19 mouse cellular contexts compared by ENCODE assay signal in genomic region chr8:57334714-57335113, GRCm38 (mm10). TPM values are rescaled to one million over a fixed set of nuclear protein-coding genes. Genes with fewer than 3 reads are reported as not detected.
DNase-seq lines count a peak whose midpoint lies in the region; ATAC-seq and TF ChIP-seq lines count a peak whose summit lies in the region.
"Had no signal": no experiment of that assay in that cellular context is flagged by ENCODE, and none has a peak within 500 bp of the region (broad histone marks: within the 10 kb centered on the region; RNA-seq: fewer than 3 reads in every experiment).

No protein-coding gene starts in this region.

- no peak overlapping the region for H3K4me2 ChIP-seq in midbrain, embryonic 11.5 days
- no peak overlapping the region for H3K4me2 ChIP-seq in midbrain, embryonic 14.5 days (ENCODE audit: low read length)
- H3K4me2 ChIP-seq in intestine, postnatal 0 days (replicated peaks; ENCODE audit: low read depth): peak overlapping the region; percentile 52; the same call in 1 of the 2 replicates
- peak overlapping the region; percentile 58; the same call in 1 of the 2 replicates for H3K4me2 ChIP-seq in stomach, postnatal 0 days (replicated peaks; ENCODE audit: low read depth)
- H3K4me2 ChIP-seq: liver, embryonic 15.5 days had no signal

- peak; percentile 66 for DNase-seq in heart, embryonic 10.5 days (ENCODE audit: low spot score)
- no peak for DNase-seq in heart, postnatal 14 days
- DNase-seq in midbrain, embryonic 11.5 days (ENCODE audit: low spot score, missing footprints): peak; percentile 94
- DNase-seq in midbrain, embryonic 14.5 days: no peak
- no peak for DNase-seq in stomach, postnatal 0 days (ENCODE audit: low spot score)
- DNase-seq in layer of hippocampus, postnatal 25 days (ENCODE audit: extremely low spot score in 1 of 2, low spot score in 1 of 2): no peak
- no peak for DNase-seq in left cerebral cortex, adult 18-20 months (ENCODE audit: low spot score in 2 of 2)
- DNase-seq: adrenal gland, adult 8-10 months; B cell, adult 2 months; gastrocnemius, adult 2 months; kidney, adult 11 months; kidney, postnatal 14 days; spleen, adult 18-20 months had no signal

- TF ChIP-seq EP300 in stomach, postnatal 0 days (optimal IDR thresholded peaks at IDR 0.05): no peak

- 1% methylated on average over 5 of the region's 5 CpGs for WGBS in heart, embryonic 10.5 days
- 2% methylated on average over 5 of the region's 5 CpGs for WGBS in midbrain, embryonic 11.5 days
- WGBS in midbrain, embryonic 14.5 days: 2% methylated on average over 5 of the region's 5 CpGs
- 14% methylated on average over 5 of the region's 5 CpGs for WGBS in intestine, postnatal 0 days
- 29% methylated on average over 5 of the region's 5 CpGs for WGBS in stomach, postnatal 0 days

- H3K9ac ChIP-seq in midbrain, embryonic 11.5 days (ENCODE audit: low read length): no peak overlapping the region
- H3K9ac ChIP-seq in midbrain, embryonic 14.5 days (replicated peaks; ENCODE audit: low read length): no peak overlapping the region
- H3K9ac ChIP-seq in intestine, postnatal 0 days (ENCODE audit: low read depth, low read length): no peak overlapping the region
- H3K9ac ChIP-seq in stomach, postnatal 0 days (ENCODE audit: low read length): no peak overlapping the region
- H3K9ac ChIP-seq: liver, embryonic 15.5 days had no signal

- H3K27ac ChIP-seq in heart, embryonic 10.5 days: peak overlapping the region; percentile 99
- no peak overlapping the region for H3K27ac ChIP-seq in midbrain, embryonic 11.5 days (ENCODE audit: low read depth, low read length)
- H3K27ac ChIP-seq in midbrain, embryonic 14.5 days (replicated peaks; ENCODE audit: low read depth, low read length): no peak overlapping the region
- no peak overlapping the region for H3K27ac ChIP-seq in intestine, postnatal 0 days (ENCODE audit: low read depth, low read length)
- no peak overlapping the region for H3K27ac ChIP-seq in stomach, postnatal 0 days (replicated peaks)
- H3K27ac ChIP-seq: gastrocnemius, adult 2 months; liver, embryonic 15.5 days; macrophage had no signal

- TF ChIP-seq CTCF in intestine, postnatal 0 days (IDR thresholded peaks at IDR 0.05; ENCODE audit: low read depth): no peak
- TF ChIP-seq CTCF in stomach, postnatal 0 days (IDR thresholded peaks at IDR 0.05; ENCODE audit: low read depth): no peak

- peaks cover 23% of the 10 kb centered on the region; the same call in 1 of the 2 replicates for H3K27me3 ChIP-seq in heart, embryonic 10.5 days (ENCODE audit: insufficient read depth, poor library complexity, severe bottlenecking)
- H3K27me3 ChIP-seq in midbrain, embryonic 11.5 days (ENCODE audit: control insufficient read depth, insufficient read depth, low read length): peaks cover 99% of the 10 kb centered on the region
- peaks cover 97% of the 10 kb centered on the region for H3K27me3 ChIP-seq in midbrain, embryonic 14.5 days (ENCODE audit: control insufficient read depth, insufficient read depth, low read length)
- peaks cover 84% of the 10 kb centered on the region for H3K27me3 ChIP-seq in intestine, postnatal 0 days (replicated peaks; ENCODE audit: control insufficient read depth, insufficient read depth, low read length)
- H3K27me3 ChIP-seq in stomach, postnatal 0 days (ENCODE audit: control insufficient read depth, insufficient read depth, low read length): peaks cover 20% of the 10 kb centered on the region; the same call in 1 of the 2 replicates

- peaks cover 15% of the 10 kb centered on the region for H3K4me1 ChIP-seq in heart, embryonic 10.5 days
- 0 out of 2 replicates have a peak, but pooled peaks cover 4% of the 10 kb centered on the region for H3K4me1 ChIP-seq in midbrain, embryonic 11.5 days (ENCODE audit: control insufficient read depth, insufficient read depth, low read length)
- H3K4me1 ChIP-seq in midbrain, embryonic 14.5 days (ENCODE audit: control insufficient read depth, insufficient read depth, low read length): no peaks in the 10 kb centered on the region
- no peaks in the 10 kb centered on the region for H3K4me1 ChIP-seq in intestine, postnatal 0 days (replicated peaks; ENCODE audit: control insufficient read depth, insufficient read depth, low read length)
- H3K4me1 ChIP-seq in stomach, postnatal 0 days (replicated peaks; ENCODE audit: control insufficient read depth, insufficient read depth): no peaks in the 10 kb centered on the region
- H3K4me1 ChIP-seq: liver, embryonic 15.5 days had no signal

- no peaks in the 10 kb centered on the region for H3K9me3 ChIP-seq in heart, embryonic 10.5 days
- H3K9me3 ChIP-seq in midbrain, embryonic 11.5 days (ENCODE audit: control insufficient read depth, low read length): no peaks in the 10 kb centered on the region
- H3K9me3 ChIP-seq in midbrain, embryonic 14.5 days (ENCODE audit: control insufficient read depth, low read length): no peaks in the 10 kb centered on the region
- no peaks in the 10 kb centered on the region for H3K9me3 ChIP-seq in intestine, postnatal 0 days (ENCODE audit: control insufficient read depth)
- no peaks in the 10 kb centered on the region for H3K9me3 ChIP-seq in stomach, postnatal 0 days (ENCODE audit: control insufficient read depth, low read length)
- H3K9me3 ChIP-seq: liver, embryonic 15.5 days had no signal

- no peaks in the 10 kb centered on the region for H3K36me3 ChIP-seq in heart, embryonic 10.5 days
- no peaks in the 10 kb centered on the region for H3K36me3 ChIP-seq in midbrain, embryonic 11.5 days (ENCODE audit: control insufficient read depth, insufficient read depth, low read length)
- no peaks in the 10 kb centered on the region for H3K36me3 ChIP-seq in midbrain, embryonic 14.5 days (ENCODE audit: control insufficient read depth, insufficient read depth, low read length)
- no peaks in the 10 kb centered on the region for H3K36me3 ChIP-seq in intestine, postnatal 0 days (ENCODE audit: control insufficient read depth, insufficient read depth)
- H3K36me3 ChIP-seq in stomach, postnatal 0 days (ENCODE audit: control insufficient read depth, insufficient read depth, low read length): no peaks in the 10 kb centered on the region
- H3K36me3 ChIP-seq: liver, embryonic 15.5 days had no signal

- peak overlapping the region; percentile 67 for H3K4me3 ChIP-seq in heart, embryonic 10.5 days
- no peak overlapping the region for H3K4me3 ChIP-seq in midbrain, embryonic 11.5 days (ENCODE audit: low read depth, low read length)
- no peak overlapping the region for H3K4me3 ChIP-seq in midbrain, embryonic 14.5 days (replicated peaks; ENCODE audit: low read depth, low read length)
- H3K4me3 ChIP-seq in intestine, postnatal 0 days (ENCODE audit: low read depth, low read length): 0 out of 2 replicates have a peak overlapping the region, but pooled peaks have one; percentile 35
- peak overlapping the region; percentile 35 for H3K4me3 ChIP-seq in stomach, postnatal 0 days (ENCODE audit: low read depth, low read length)
- H3K4me3 ChIP-seq: liver, embryonic 15.5 days had no signal

- intact Hi-C loops in heart, postnatal 14 days (cut with DNase I): loop anchor here (5.0 kb wide), 1 partner anchor 652 kb away; no protein-coding TSS in a partner anchor

- no peak for ATAC-seq in midbrain, embryonic 11.5 days (ENCODE audit: low FRiP score)
- no peak for ATAC-seq in midbrain, embryonic 14.5 days (ENCODE audit: low FRiP score, low TSS enrichment)
- ATAC-seq in intestine, postnatal 0 days: no peak
- ATAC-seq in stomach, postnatal 0 days (ENCODE audit: low FRiP score, low TSS enrichment): no peak

RNA-seq across cellular contexts. Expression of gene Hand2, which starts 13.9 kb away (rescaled TPM):
- polyA plus RNA-seq in heart, embryonic 10.5 days (2016; fragmentation: Nextera tagmentation; extraction: Ambion mirVana): 10.3 and 16.7 TPM in 2 replicates
- total RNA-seq in heart, postnatal 14 days (2021): 10 to 100 TPM; 74.2 to 78.6 TPM
- not detected in 2 replicates for polyA plus RNA-seq in midbrain, embryonic 11.5 days (2014; fragmentation: Nextera tagmentation; extraction: Ambion mirVana)
- not detected in 2 replicates for polyA plus RNA-seq in midbrain, embryonic 14.5 days (2014; fragmentation: Nextera tagmentation; extraction: Ambion mirVana)
- 3.5 and 3.9 TPM in 2 replicates for polyA plus RNA-seq in intestine, postnatal 0 days (2015; fragmentation: Nextera tagmentation; extraction: Ambion mirVana)
- 6.8 and 7.7 TPM in 2 replicates for polyA plus RNA-seq in stomach, postnatal 0 days (2015; fragmentation: Nextera tagmentation; extraction: Ambion mirVana)
- not detected for total RNA-seq in layer of hippocampus, postnatal 25 days (2021)
- not detected for total RNA-seq in left cerebral cortex, adult 18-20 months (2021)
- total RNA-seq: hematopoietic stem cell, adult 5-6 weeks had no signal
- polyA plus RNA-seq: forebrain, embryonic 14.5 days; macrophage; neural tube, embryonic 14.5 days had no signal

Comparison
In these comparisons a context has a peak if more than half of its experiments do, and no peak if none do; other contexts are left out.
1. DNase-seq: peak in heart, embryonic 10.5 days (single experiment) and midbrain, embryonic 11.5 days (single experiment); none in heart, postnatal 14 days (0 of 2), midbrain, embryonic 14.5 days (single experiment), stomach, postnatal 0 days (single experiment), layer of hippocampus, postnatal 25 days (0 of 2) and left cerebral cortex, adult 18-20 months (0 of 2).
2. H3K4me3 ChIP-seq: peak in heart, embryonic 10.5 days (single experiment), intestine, postnatal 0 days (single experiment) and stomach, postnatal 0 days (single experiment); none in midbrain, embryonic 11.5 days (single experiment) and midbrain, embryonic 14.5 days (single experiment).
3. H3K4me2 ChIP-seq: peak in intestine, postnatal 0 days (single experiment) and stomach, postnatal 0 days (single experiment); none in midbrain, embryonic 11.5 days (single experiment) and midbrain, embryonic 14.5 days (single experiment).